Mouse (Mus musculus): ENCODE measurements around the gene Adora1.
"Not testable (repeated sequence)": the region's sequence is repeated elsewhere in the genome, so short reads cannot be mapped to it uniquely, and the experiment has no call there.

Adora1 gene

DNA sequence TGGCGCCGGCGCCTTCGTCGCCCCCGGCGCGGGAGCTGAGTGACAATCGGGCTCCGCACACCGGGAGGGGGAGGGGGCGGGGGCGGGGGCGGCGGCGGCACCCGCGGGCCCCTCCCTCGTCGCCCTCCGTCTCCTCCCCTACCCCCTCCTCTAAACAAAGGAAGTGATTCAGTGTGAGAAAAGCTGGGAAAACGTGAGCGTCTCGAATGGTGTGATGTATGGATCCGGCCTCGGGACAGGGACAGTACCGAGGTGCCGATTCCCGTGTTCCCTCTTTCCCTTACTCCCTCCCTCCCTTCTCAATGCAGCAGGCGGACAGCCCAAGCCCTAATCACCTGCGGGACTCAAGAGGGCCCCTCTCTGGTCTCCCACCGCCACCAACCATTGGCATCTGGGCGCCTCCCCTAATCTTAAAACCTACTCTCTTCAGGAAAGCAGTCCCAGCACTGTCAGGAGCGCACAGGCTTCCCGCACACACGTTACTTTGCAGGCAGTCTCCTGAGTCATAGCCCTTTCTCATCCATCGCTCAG is at the start of gene Adora1:
Gene Adora1 (minus strand): TSS at position 41 of the 531 bp plus-strand sequence.
- no peak for DNase-seq (ENCODE audit: low spot score in 2 of 2)

DNA sequence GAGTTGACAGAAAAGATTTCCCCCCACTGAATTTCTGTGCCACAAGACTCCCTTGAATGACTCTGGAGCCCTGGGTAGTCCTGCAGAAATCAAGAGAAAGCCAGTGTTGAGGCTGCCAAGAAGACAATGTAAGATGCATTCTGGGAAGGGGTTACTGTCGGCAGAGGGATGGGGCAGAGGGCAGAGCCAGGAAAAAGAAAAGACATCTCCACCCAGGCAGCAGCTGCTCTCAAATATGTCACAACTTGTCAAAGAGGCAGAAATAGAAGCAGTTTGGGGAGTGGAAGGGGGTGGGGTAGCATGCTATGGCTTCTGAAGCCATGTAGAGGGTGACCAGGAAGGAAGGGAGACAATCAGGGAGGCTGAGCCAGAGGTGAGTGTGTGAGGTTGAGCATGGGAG is 47.9 kb upstream of the Adora1 start:
- DNase-seq (ENCODE audit: low spot score in 2 of 2) = no peak

DNA sequence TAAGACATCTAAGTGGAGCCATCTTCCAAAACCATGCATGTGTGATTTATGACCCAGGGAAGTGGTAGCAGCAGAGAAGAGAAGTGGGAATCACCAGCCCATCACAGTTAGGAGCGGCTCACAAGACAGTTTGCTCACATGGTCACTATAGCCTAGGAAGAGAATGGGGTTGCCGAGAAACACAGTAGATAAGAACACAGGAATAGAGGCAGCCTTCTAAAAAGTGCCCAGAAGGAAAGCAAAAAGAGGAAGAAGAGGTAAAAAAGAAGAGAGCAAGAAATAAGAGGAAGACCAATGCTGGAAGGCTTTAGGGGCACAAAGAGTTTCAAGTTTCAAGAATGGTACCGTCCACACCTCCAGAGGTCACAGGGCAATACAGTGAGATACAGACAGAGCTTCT is 47.1 kb upstream of the Adora1 start:
- DNase-seq (ENCODE audit: low spot score in 2 of 2) = no peak

DNA sequence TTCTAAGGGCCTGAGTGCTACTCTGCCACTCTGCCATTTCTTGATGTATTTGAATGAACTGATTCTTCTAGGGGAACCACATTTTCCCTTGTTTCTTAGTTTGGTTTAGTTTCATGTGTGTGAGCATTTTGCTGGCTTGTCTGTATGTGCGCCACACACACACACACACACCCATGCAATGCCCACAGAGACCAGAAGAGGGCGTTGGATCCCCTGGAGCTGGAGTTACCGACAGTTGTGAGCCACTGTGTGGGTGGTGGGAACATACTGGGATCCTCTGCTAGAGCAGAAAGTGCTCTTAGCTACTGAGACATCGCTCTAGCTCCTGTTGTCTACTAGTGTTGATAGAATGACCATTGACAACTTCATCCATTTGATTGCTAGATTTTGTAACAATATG is 46.3 kb upstream of the Adora1 start:
- DNase-seq (ENCODE audit: low spot score in 2 of 2) = no peak

DNA sequence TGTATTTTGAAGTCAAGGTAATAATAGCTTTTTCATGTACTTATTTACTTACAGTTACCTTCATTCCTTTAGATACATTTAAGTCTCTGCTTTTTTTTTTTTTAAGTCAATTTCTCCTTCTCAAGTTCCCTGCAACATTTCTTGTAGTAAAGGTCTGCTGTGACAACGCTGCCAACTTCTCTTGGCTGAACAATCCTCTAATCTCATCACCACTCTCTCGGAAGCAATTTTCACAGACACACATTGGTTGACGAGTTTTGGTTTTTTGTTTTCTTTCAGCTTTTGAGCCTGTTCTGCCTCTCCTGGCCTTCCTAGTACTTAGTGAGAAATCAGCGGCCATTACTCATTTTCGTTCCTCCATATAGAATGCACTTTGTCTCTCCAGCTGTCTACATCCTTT is 44.9 kb upstream of the Adora1 start:
- DNase-seq (ENCODE audit: low spot score in 2 of 2) = no peak

GRCm38 (mm10) chr1:134276823-134277222 is 41.6 kb upstream of the Adora1 start:
- DNase-seq (ENCODE audit: low spot score in 2 of 2) = no peak

GRCm38 (mm10) chr1:134275616-134276464 is 40.6 kb upstream of the Adora1 start:
- no peak for DNase-seq (ENCODE audit: low spot score in 2 of 2)

DNA sequence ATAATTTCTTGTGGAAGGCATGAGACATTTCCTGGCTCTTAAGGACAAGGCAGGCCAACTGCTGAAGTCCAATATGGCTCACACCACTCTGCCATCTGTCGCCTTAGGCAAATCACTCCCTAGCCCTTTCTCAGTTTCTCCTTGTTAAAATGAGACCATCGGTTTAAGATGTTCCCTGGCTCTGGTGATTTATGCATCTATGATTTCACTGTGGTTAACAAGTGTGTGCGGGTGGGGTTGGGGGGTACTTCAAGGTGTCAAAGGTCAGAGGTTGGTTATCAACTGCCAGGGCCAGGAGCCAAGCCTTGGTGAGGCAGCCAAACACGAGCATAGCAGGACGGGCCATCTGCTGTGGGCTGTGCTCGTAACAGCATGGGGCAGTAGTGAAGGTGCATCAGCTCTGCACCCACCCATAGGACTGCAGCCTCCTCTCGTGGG is 39.3 kb upstream of the Adora1 start:
- no peak for DNase-seq (ENCODE audit: low spot score in 2 of 2)

- no peak for DNase-seq (ENCODE audit: low spot score in 2 of 2)
Observed at GRCm38 (mm10) chr1:134273493-134274395, 38.5 kb upstream of the Adora1 start.

DNA sequence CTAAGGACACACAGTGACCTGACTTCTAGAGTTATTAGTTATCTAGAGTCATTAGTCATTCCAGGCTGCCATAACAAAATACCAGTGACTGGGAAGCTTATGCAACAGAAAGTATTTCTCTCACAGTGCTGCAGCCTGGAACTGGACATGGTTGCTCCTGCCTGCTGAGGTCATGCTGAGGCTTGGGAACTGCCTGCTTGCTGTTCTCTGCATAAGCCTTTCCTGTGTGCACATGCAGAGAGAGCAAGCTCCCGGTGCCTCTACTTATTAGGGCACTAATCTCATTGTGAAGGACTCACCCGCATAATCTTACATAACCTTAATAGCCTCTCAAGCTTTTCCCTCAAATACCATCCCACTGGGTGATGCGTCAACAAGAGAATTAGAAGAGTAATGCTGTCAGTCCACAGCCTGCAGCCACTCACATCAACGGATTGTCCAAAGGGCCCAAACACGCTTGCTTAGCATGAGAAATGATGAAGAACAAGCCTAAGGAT is 37.6 kb upstream of the Adora1 start:
- DNase-seq (ENCODE audit: low spot score in 2 of 2) = no peak

DNA sequence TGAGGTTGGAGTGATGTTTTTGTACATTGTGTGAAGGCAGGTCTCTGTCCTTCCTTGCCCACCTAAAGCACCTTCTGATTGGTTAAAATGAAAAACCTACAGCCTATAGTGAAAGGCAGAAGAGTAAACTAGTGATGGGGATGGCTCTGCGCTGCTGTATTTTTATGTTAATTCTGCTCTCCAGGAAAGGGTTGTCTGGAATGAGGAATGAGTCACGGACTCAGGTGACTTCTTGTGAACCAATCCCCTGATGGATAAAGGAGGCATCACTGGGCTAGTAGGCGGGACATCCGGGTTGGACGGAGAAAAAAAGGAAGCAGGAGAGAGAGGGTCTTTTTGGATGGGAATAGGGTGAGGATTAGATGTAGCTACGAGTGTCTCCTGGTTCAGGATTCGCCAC is 34.8 kb upstream of the Adora1 start:
- DNase-seq (ENCODE audit: low spot score in 2 of 2) = no peak

DNA sequence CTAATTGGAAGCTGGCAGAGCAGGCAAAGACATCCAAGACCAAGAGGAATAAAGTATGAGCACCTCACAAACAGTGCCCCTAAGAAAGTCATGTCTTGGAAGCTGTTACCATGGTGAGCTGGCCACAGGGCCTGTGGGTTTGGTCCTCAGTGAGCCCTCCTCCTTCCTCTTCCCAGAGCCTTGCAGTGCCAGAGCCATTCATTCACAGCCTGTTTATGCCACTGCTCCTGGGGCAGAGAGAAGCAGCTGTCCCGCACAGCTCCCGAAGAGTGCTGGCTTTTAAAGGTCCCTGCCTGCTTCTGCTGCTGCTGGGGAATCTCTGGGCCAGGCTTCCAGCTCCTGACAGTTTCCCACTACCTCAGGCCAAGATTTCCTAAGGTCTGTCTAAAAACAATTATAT is 30.6 kb upstream of the Adora1 start:
- no peak for DNase-seq (ENCODE audit: low spot score in 2 of 2)

DNA sequence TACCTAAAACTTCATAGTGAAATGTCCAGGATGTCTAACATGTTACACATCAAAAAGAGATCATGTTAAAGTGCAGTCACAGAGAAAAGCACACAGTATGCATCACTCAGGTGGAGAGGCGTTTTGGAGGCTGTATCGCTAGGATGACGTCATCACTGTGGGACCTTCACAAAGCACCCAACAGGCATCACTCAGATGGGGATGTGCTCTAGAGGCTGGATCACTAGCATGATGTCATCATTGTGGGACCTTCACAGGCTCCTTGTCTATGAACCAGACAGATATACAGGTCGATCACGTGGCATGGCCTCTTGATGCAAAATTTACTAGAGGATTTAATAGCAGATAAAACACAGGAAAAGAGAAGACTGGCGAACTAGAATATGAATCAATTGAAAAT is 29.1 kb upstream of the Adora1 start:
- DNase-seq (ENCODE audit: low spot score in 2 of 2) = no peak

DNA sequence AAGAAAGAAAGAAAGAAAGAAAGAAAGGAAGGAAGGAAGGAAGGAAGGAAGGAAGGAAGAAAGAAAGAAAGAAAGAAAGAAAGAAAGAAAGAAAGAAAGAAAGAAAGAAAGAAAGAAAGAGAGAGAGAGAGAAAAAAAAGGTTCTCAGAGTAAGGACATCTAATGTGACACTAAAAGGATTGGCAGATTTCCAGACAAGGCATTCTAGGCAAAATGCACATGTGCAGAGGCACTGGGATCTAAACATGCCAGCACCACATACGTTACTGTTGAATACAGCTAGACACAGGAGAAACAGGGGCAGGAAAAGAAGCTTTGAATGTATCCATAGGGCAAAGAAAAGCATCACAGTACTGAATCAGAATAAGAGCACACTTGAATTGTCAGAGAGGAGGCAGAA is 14.4 kb upstream of the Adora1 start:
- not testable (repeated sequence) for DNase-seq (ENCODE audit: low spot score in 2 of 2)

- DNase-seq (ENCODE audit: low spot score in 2 of 2) = no peak
Observed at GRCm38 (mm10) chr1:134246590-134246989, 11.4 kb upstream of the Adora1 start.

DNA sequence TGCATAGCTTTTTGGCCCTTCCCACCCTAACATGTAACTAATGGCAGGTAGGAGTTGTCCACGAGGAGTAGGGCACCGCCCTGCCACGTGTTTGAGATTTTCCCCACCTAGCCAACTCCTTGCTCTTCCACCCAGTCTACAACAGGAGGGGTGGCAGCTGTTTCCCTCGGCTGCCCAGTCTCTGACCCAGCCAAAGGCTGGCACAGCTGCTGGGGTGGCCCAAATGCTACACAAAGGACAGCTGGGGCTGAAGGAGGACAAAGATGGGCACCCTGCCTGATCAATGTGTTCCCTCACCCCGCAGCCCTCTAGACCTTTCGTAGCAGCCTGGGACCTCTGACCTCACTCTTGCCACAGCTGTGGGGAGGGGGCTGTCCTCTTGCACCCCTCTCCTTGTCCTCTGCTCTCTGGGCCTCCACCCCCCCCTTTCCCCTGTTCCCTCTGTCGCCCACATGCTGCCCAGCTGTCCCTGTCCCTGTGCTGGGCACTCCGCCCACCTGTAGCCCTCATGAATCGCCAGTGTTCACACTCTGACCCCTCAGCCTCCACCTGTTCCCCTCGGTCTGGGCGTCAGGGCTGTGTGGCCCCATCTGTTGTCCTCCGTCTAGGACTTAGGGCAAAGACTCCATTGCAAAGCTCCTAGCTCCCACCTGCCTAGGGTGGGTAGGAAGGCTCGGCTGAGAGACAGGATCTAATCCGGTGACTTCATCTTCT is 9.9 kb upstream of the Adora1 start:
- no peak for DNase-seq (ENCODE audit: low spot score in 2 of 2)

DNA sequence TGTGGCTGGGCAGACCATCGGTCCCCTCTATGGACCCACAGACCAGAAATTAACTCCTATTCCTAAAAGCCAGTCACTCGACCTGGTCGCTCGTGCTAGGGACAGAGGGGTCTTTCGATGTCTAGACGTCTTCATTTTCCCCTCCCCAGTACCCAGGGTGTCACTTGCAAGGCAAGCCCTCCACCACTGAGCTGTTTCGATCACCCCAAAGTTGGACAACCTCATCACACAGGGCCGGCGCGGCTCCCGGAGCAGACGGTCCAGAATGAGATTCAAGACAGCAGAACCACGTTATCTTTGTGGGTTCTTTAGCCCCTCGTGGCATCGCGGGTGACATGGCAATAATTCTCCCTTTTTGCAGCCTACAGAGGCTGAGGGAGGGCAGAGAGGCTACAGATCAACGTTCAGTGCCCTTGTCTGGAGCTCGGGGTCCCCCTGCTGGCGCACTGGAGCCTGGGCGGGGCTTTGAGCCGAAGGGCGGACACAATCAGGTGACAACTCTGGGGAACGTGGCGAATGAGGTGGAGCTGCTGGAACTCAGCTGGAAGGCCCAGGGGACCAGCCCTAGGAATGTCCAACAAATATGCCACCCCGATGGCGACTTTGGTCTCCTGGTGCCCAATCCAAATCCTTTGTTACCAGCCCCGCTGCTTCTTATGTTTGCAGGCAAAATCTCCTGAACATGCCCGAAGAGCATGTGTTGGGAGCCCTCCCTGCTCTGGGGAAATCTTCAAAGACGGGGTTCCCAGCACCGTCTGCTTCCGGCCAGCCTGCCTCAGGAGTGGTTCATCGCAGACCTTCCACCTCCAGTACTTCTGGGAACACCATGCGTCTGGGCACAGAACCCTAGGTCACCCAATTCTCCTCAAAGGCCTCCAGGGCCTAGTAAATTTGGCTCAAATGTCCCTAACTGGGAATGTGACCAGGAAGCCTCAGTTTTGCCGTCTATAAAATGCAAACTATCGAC is 9.0 kb upstream of the Adora1 start:
- peak; percentile 55 to 82 for DNase-seq (ENCODE audit: low spot score in 2 of 2)

DNA sequence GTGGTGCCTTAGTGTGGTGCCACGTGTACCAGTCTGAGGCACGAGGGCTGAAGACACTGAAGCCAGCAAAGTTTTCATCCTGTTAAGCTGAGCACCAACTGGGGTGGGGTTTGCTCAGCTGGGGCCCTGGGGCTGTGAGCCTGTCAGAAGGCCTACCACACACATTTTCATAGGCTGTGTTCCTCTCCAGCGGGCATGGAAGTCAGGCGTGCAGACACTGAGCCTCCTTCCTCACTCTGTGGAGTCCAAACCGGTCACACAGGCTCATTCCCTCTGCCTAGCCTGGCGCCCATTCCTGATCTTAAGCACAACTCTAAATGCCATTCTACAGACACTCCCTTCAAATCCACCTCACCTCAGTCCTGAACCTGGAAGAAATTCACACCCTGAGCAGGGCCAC is 8.3 kb upstream of the Adora1 start:
- no peak for DNase-seq (ENCODE audit: low spot score in 2 of 2)

DNA sequence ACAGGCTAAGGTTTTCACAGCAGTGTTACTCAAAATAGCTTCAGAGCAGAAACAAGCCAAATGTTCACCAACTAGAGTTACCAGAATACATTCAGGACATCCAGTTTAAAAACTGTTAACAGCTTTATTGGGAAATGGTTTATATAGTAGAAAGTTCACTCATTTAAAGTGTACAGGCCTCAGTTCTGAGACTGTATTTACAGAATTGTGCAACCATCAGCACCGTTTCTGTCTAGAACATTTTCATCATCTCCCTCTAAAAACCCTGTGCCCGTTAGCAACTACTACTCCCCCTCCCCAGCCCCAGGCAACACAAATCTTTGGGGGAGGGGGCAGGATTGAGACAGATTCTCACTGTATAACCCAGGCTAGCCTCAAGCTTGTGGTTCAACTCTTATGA is 7.1 kb upstream of the Adora1 start:
- no peak for DNase-seq (ENCODE audit: low spot score in 2 of 2)

DNA sequence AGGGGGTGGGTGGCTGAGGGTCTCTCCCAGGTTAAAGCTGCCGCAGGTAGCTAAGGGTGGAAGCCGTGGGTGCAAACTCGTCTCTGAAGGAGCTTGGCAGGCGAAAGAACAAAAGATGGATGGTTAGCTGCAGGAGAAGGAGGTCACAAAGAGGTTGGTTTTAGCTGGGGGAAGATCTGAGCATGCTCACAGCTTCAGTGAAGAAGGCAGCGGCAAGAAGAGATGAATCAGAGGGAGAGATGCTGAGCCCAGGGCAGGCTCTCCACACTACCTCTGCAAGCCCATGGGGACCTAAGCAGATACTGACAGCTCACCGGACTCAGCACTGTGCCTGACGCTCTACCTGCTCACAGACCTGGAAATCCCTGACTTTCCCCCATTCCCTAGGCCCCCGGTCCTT is 6.1 kb upstream of the Adora1 start:
- no peak for DNase-seq (ENCODE audit: low spot score in 2 of 2)

DNA sequence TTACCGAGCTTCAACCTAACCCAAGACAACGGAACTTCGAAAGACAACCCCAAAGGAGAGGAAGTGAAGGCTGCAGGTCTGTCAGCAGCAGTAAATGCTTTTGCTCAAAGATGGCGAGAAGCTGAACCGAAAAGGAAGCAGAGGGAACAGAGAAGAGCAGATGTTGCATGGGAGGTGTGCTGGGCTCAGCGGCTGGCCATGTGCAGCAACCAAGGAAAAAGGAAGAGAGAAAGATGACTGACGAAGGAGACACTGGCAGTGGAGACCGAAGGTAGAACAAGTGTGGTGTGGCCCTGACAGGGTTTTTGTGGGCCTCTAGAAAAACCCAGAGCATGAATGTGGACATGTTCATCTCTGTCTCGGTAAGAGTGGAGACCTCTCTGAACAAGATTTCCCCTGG is 5.5 kb upstream of the Adora1 start:
- DNase-seq (ENCODE audit: low spot score in 2 of 2) = no peak
